Mouse (Mus musculus) stomach, postnatal 0 days (tissue): ENCODE measurements at regions not wholly inside any gene's neighbourhood (a gene's known extent, or its start where the extent isn't known, plus 50 kb on each side); places are given as distances from the start of the nearest gene placed in this dataset.

ENCODE experiments used
- CTCF ChIP-seq: IDR thresholded peaks from 2 replicates; pipeline ENCODE4 v1.5.1; 2016; ENCODE audit warnings: antibody characterized with exemption, low read depth, mild to moderate bottlenecking, moderate library complexity
- EP300 ChIP-seq: optimal IDR thresholded peaks from 2 replicates; pipeline ENCODE3; 2016; ENCODE audit warnings: antibody characterized with exemption

DNA sequence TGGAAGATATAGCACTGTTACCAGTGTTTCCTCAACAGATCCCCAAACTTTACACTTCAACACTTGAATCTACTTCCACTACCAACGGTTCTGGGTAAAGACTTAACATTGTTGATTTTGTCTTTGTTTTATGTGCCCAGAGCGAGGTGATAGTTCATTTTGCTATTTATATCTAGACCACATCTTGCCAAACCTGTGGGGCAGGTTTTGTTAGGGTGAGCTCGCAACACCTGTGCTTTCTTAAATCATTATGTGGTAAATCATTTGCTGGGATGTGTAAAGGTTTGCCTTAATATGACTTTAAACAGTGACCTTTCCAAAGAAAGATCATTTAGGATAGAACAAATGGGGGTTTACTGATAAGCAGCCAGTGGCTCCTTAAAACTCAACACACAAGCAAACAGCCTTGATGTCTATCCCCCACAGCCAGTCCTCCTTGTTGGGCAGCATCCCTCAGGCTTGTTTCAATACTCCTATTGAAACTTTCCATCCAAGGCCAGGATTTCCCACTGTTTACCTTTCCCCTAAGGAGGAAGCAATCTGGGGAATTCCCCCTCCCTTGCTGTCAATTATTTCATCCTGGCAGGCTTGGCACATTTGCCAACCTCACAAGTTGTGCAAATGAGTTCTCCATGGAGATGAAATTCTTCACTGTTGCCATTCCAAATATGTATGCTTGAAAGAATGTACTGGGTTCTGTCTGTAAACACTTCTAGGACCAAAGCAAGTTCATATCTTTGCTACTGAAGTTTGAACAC, 101.1 kb upstream of the Speer4f2 start:
- TF ChIP-seq EP300 (peak; percentile 66), CTCF (no peak)
